Mouse (Mus musculus) ES-Bruce4 (cell line): Measurements from ENCODE around the gene Glrx3. TPM values are rescaled to one million over a fixed set of nuclear protein-coding genes. Genes with fewer than 3 reads are reported as not detected.

Source experiments
- H3K27ac ChIP-seq: 2 replicates; pipeline ENCODE4 v1.5.1; 2012; ENCODE audit warnings: low read length, inconsistent platforms; ENCODE audit not compliant: insufficient read depth
- H3K27me3 ChIP-seq: 2 replicates; pipeline ENCODE4 v1.6.1; 2012; ENCODE audit warnings: mild to moderate bottlenecking, low read length, inconsistent platforms; ENCODE audit not compliant: control insufficient read depth, poor library complexity, insufficient read depth, severe bottlenecking
- H3K36me3 ChIP-seq: 2 replicates; pipeline ENCODE4 v1.6.1; 2012; ENCODE audit warnings: inconsistent platforms, mild to moderate bottlenecking, low read length, moderate library complexity; ENCODE audit not compliant: control insufficient read depth, poor library complexity, insufficient read depth, severe bottlenecking
- H3K4me1 ChIP-seq: one replicate; pipeline ENCODE4 v1.8.1; 2011; ENCODE audit warnings: low read length; ENCODE audit not compliant: control insufficient read depth, insufficient read depth
- H3K4me3 ChIP-seq: 2 replicates; pipeline ENCODE4 v1.5.1; 2011; ENCODE audit warnings: low read depth, mild to moderate bottlenecking, low read length
- H3K9ac ChIP-seq: 2 replicates; pipeline ENCODE4 v1.6.1; 2012; ENCODE audit warnings: low read depth, mild to moderate bottlenecking, inconsistent platforms; ENCODE audit not compliant: poor library complexity, severe bottlenecking
- H3K9me3 ChIP-seq: replicated peaks from 2 replicates; pipeline ENCODE4 v1.6.1; 2012; ENCODE audit warnings: mild to moderate bottlenecking, low read length, inconsistent platforms; ENCODE audit not compliant: control insufficient read depth, poor library complexity, insufficient read depth, severe bottlenecking
- CTCF ChIP-seq: IDR thresholded peaks from one replicate; pipeline ENCODE4 v1.8.1; 2011; ENCODE audit warnings: low read depth, low read length
- EP300 ChIP-seq: IDR thresholded peaks from 2 replicates; pipeline ENCODE4 v1.6.1; 2011; ENCODE audit warnings: low read depth, low read length; ENCODE audit not compliant: insufficient read depth
- POLR2A ChIP-seq: IDR thresholded peaks from one replicate; pipeline ENCODE4 v1.8.1; 2011; ENCODE audit warnings: low read length; ENCODE audit not compliant: insufficient read depth
- polyA plus RNA-seq: library from polyadenylated mRNA; stranded (reverse); fragments of >200 nt; gene quantifications from 2 replicates; pipeline ENCODE4 v1.2.4, GENCODE M21; 2011; ENCODE audit warnings: low read depth; ENCODE audit not compliant: missing spikeins, insufficient read depth, insufficient read length

Glrx3 gene
- polyA plus RNA-seq, 1 experiment: 274 TPM

DNA sequence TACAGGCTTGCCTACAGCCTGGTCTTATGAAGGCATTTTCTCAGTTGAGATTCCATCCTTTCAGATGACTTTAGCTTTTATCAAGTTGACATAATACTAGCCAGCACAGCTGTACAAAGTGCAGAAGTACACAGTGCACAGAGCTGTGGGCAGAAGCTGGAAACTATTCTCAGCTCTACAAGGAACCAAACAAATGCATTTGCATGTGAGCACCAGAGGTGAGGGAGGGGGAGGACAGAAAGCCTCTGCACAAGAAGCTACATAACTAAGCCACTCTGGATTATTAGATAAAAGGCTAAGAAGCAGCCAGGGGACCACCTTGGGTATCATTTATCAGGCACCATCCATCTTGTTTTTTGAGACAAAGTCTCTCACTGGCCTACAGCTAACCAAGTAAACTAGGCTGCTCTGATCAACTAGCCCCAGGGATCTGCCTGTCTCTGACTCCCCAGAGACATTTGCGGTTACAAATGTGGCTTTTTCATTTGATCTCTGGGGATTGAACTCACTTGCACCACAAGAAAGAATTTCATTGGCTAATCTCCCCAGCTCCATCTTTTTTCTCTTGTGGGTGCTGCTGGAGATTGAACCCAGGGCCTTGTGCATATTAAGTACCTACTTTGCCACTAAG, 29.9 kb upstream of the Glrx3 start:
- Histone ChIP-seq H3K27ac (no peak overlapping the region), H3K4me1 (no peaks in the 10 kb centered on the region), H3K36me3 (no peaks in the 10 kb centered on the region), H3K9me3 (no peaks in the 10 kb centered on the region), H3K27me3 (no peaks in the 10 kb centered on the region), H3K9ac (no peak overlapping the region), H3K4me3 (no peak overlapping the region)
- no peak for TF ChIP-seq CTCF
- no peak for TF ChIP-seq POLR2A
- no peak for TF ChIP-seq EP300

DNA sequence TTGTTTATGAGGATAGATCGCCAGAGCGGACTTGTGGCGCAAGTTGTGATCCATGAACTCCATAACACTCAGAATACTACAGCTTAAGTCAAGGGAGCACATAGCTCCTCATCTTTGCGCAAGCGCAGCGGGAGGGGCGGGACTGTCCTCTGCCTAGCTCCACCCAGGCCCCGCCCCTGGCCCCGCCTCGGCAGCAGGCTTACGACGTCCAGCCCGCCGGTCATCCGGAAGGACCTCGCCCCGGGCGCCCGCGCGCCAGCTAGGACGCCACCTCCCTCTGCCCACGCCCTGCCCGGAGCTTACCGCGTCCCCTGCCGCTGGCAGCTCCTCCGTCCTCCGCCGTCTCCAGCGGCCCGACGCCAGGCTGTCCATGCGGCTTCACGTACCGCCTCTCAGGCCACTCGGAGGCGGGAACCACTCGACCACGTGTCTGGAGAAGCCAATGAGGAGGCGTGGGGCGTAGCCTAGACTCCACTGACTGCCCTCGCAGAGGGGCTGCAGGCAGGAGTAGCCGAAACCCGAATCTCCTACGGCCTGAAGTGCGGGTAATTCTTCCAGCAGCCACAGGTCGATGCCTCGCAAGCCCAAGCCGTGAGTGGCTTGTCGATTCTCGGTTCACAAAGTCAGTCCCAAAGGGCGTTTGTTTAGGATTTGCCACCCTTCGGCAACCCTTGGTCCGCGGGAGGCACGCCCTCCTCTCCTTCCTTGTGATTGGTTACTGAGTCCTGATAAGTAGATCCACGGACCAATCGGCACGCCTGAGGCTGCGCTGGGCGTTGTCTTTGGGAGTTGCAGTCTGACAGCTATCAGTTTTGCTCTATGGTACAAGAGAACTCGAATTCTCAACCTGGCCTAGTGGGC, 26.8 kb upstream of the Glrx3 start, which contains the start of gene 9430038I01Rik:
TSS of gene 9430038I01Rik (minus strand) at position 426 of the 861 bp plus-strand sequence.
- Histone ChIP-seq H3K27ac (peak within 1 kb of the TSS; percentile 20; the same call in 1 of the 2 replicates), H3K4me1 (no peaks in the 10 kb centered on the region), H3K9ac (peak within 1 kb of the TSS; percentile 83), H3K9me3 (no peaks in the 10 kb centered on the region), H3K4me3 (peak within 1 kb of the TSS; percentile 97), H3K27me3 (no peaks in the 10 kb centered on the region), H3K36me3 (no peaks in the 10 kb centered on the region)
- TF ChIP-seq POLR2A (no peak), CTCF (no peak), EP300 (no peak)

DNA sequence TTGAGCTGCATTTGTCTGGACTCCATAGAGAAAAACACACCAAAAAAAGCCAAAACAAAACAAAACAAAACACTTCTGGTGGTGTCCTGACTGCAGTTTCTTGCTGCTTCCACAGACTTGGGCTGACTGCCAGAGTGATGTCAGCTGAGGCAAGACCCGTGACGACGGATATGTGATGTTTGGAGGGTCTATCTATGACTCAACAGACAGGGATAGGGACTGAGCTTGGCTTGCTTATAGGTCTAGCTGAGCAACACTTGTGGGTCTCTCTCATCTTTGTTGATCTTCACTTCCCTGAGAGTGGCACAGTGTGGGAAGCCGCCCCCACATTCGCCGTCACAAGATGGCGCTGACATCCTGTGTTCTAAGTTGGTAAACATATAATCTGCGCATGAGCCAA, 22.7 kb upstream of the Glrx3 start:
- Histone ChIP-seq H3K9ac (no peak overlapping the region), H3K36me3 (no peaks in the 10 kb centered on the region), H3K4me3 (no peak overlapping the region), H3K9me3 (no peaks in the 10 kb centered on the region), H3K4me1 (no peaks in the 10 kb centered on the region), H3K27ac (no peak overlapping the region), H3K27me3 (no peaks in the 10 kb centered on the region)
- TF ChIP-seq CTCF (no peak), POLR2A (no peak)

DNA sequence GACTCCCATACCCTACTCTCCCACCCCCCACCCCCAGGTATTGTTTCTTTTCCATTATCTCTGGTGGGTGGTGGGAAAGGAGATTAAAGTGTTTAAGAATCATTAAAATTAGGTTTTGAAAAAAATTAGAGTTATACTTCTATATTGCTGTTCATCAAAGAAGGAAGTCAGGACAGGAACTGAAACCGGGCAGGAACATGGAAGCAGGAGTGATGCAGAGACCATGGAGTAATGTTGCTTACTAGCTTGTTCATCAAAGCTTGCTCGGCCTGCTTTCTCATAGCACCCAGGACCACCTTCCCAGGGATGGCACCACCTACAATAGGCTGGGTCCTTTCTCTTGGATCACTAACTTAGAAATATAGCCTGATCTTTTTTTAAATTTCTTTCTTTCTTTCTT, 16.9 kb upstream of the Glrx3 start:
- Histone ChIP-seq H3K9me3 (no peaks in the 10 kb centered on the region), H3K4me3 (no peak overlapping the region), H3K27ac (no peak overlapping the region), H3K36me3 (no peaks in the 10 kb centered on the region), H3K27me3 (no peaks in the 10 kb centered on the region), H3K4me1 (no peaks in the 10 kb centered on the region), H3K9ac (no peak overlapping the region)
- TF ChIP-seq CTCF (no peak), POLR2A (no peak), EP300 (no peak)

DNA sequence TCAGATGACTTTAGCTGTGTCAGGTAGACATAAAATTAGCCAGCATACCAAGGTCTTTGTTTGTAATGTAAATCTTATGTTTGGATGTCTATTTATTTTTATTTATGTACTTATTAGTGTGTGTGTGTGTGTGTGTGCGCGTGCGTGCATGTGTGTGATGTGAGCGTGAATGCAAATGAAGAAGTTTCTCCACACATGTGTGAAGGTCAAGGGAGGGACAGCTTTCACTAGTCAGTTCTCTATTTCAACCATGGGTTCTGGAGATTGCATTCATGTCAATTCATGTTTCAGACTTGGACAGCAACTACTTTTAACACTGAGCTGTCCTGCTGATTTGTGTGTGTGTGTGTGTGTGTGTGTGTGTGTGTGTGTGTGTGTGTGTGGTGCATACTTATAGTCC, 16.2 kb upstream of the Glrx3 start:
- no peak overlapping the region for H3K9ac ChIP-seq
- H3K36me3 ChIP-seq: no peaks in the 10 kb centered on the region
- no peaks in the 10 kb centered on the region for H3K4me1 ChIP-seq
- no peak overlapping the region for H3K27ac ChIP-seq
- TF ChIP-seq EP300: no peak
- no peak for TF ChIP-seq CTCF
- TF ChIP-seq POLR2A: no peak
- H3K4me3 ChIP-seq: no peak overlapping the region
- no peaks in the 10 kb centered on the region for H3K27me3 ChIP-seq
- no peaks in the 10 kb centered on the region for H3K9me3 ChIP-seq

DNA sequence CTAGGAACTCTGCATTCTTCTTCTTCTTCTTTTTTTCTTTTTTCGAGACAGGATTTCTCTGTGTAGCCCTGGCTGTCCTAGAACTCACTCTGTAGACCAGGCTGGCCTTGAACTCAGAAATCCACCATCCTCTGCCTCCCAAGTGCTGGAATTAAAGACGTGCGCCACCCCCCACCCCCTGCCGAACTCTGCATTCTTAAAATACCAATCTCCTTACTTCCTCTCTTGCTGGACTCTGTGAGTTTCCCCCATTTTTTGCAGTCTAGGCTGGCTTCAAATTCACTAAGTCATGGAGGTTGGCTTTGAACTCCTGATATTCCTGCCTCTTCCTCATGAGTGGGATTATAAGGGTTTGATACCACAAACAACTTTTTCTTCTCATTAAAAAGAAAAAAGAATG, 10.7 kb upstream of the Glrx3 start:
- TF ChIP-seq POLR2A: no peak
- TF ChIP-seq EP300: no peak
- no peak for TF ChIP-seq CTCF
- Histone ChIP-seq H3K27me3 (no peaks in the 10 kb centered on the region), H3K4me1 (peaks cover 7% of the 10 kb centered on the region), H3K9me3 (no peaks in the 10 kb centered on the region), H3K27ac (no peak overlapping the region), H3K9ac (no peak overlapping the region), H3K4me3 (no peak overlapping the region), H3K36me3 (no peaks in the 10 kb centered on the region)
